Mouse (Mus musculus) layer of hippocampus, adult 11-12 months (tissue): ENCODE results near the gene Gm21969.

Experiments used
- DNase-seq: peaks from one replicate; pipeline ENCODE4 v3.0.0; 2022; ENCODE audit warnings: low spot score

Gene Gm21969

GRCm38 (mm10) chr4:139587370-139587769, 15.6 kb upstream of the Gm21969 start:
- no peak for DNase-seq

DNA sequence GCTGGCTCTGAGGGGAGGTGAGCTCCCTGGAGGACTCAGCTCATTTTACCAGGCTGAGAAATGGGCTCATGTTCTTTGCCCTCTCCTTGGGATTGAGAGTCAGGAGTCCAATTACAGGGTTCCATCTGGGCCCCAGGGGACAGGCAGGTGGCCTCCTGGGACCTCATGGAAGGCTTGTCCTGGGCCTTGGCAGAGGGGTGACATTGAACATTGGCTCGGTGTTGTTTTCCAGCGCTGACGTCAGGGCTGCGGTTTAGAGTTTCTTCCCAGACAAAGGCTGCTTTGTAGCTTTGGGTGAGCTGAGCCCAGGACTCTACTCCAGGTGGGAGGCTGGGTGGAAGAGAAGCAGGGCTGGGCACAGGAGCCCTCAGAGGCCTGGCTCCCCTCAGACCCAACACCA, 15.2 kb upstream of the Gm21969 start:
- DNase-seq: no peak

DNA sequence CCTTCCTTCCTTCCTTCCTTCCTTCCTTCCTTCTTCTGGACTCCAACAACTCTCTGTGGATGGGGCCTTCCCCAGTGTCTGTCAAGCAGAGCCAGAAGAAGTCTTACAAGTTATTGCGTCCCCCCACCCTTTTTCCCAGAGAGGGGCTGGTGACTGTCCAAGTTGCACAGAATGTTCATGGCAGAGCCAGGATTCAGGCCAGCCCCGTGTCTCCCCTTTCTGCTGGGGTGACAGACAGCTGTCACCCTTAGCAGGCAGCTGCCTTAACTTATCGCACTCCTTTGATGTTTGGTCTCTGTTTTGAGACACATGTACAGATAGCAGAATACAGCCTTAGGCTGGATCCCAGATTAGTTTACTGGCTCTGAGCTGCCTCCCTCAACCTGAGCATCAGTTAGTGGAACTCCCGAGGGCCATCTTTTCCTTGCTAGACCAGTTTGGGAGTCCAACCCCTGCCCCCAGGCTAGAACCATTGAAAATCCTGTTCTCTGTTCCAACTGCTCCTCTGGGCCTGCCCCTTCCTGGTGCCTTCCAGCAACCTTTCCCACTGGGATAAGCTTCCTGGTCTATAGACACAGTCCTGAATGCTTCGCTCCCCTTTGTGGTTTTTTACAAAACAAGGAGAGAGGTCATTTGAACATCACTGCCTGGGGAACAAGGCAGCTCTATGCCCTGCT, 13.5 kb upstream of the Gm21969 start:
- DNase-seq: no peak

GRCm38 (mm10) chr4:139590446-139590845, 12.5 kb upstream of the Gm21969 start:
- no peak for DNase-seq

DNA sequence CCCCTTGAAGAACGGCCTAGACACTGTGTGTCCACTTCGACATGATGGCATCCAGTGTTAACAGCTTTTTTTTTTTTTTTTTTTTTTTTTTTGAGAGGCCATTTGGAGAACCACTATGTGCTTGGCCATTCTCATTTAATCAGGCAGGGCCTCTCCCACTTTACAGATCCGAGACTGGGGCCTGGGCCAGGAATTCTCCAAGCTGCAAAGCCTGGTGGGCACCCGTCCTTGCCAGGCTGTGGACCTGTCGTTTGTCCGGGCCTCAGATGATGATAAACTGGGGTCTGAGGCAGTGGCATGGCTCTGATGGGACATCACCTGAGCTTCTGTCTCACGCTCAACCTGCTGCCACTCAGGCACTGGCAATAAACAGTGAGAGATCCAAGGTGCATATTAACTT, 10.1 kb upstream of the Gm21969 start:
- no peak for DNase-seq

DNA sequence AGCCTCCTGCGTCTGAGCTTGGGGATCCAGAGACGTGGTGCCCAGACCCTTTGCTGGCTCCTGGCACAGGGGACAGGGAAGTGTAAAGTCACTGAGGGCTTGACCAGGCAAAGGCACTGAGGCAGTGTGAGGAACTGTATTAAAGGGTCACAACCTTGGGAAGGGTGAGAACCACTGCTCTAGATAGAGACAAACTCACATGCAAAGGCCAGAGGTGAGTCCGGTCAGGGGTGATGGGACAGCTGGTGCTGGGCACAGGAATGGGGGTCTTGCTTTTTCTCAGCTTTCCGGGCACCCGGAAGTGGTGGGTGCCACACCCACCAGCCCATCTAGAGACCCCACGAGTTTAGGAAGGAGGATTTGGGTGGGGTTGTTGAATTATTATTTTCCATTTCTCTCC, 9.6 kb upstream of the Gm21969 start:
- DNase-seq: no peak

DNA sequence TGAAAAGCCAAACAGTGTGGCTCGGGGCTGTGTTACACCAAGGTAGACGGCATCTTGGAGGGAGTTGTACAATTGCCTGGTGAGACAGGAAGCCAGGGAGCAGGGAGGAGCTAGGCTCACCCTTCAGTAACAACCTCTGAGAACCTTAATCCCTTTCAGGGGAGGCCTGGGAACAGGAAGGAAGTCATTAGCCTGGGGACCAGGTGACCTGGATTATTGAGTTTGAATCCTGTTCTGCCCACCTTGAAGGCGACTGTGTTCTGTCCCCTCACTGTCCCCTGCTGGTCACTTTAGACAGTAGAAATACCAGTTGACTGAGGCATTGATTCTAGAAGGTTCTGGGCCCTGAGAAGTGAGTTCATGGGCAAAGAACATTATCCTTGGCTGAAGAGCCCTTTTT, 8.9 kb upstream of the Gm21969 start:
- DNase-seq: no peak

- DNase-seq: no peak
Observed at GRCm38 (mm10) chr4:139596715-139597114, 6.3 kb upstream of the Gm21969 start.

- DNase-seq: no peak
Observed at GRCm38 (mm10) chr4:139597286-139598284, 5.4 kb upstream of the Gm21969 start.

DNA sequence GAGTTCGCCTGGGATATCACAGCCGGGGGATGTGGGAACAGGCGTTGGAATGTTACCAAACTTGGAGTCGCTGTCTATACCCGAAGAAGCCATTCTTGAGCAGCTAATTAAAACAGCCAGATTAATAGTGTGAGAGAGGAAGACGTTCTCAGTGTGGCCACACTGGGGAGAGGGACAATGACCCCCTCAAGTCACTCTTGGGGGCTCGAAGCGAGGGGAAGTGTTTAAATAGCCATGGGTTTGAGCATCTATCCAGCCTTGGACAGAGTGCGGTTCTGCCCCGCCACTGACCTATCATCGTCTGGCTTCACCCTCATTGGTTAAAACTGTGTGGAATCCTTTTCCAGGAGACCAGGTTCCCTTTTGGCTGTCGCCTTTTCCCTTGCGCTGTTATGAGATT, 4.6 kb upstream of the Gm21969 start:
- DNase-seq: no peak

GRCm38 (mm10) chr4:139598950-139599518, 4.0 kb upstream of the Gm21969 start:
- DNase-seq: peak; percentile 77

DNA sequence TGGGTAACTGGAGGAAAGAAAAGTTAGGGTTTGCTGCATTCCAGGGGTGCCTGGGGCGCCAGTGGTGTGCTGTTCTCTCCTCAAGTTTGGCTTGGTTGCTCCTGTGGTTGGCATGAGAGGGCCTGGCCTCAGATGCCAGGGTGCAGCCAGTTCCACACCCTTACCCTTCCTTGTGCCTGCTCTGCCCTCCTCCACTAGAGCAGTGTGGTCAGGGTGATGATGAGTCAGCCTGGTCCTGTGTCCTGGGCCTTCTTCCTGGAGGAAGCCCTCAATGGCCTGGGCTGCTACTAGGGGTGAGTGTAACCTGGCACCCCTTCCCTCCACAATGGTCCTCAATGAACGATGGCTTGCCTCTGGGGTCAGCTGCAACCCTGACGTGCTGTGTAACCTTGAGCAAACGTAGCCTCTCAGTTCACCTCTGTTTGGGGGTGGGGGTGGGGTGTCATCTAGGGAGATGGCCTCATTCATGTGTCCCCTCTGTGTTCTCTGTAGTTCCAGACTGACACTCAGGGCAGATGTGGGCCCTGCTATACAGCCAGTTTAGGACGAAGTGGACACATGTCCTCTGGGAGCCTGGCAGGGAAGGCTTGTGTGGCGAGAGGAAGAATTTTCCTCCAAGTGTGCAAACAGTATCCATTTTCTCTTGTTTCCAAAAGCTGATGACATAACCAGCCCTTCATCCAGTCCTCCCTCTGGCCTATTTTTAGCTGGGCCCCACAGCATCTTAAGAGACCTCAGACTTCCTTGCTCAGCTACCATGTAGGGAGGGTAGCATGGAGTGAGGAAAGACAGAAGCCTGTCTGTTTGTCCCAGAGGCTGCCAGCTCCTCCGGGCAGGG, 1.2 kb upstream of the Gm21969 start:
- no peak for DNase-seq

DNA sequence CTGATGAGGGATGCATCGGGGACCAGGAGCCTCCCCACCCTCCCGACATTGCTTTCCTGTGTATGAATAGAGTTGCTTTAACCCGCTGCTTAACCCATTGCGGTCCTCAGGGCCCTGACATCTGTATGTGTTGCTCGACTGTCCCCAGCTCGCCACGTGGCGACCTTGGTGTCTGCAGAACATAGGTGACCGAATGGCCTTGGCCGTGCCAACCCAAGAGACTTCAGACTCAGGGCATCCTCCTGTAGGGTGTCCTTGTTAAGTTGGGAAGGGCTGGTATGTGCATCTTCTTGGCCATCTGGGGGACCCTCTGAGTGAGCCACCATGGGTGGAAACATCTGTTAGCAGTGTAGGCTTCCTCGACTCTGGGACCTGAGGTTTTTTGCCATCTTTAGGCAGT, 2.2 kb downstream of the Gm21969 start:
- DNase-seq: no peak

- no peak for DNase-seq
Observed at GRCm38 (mm10) chr4:139606732-139607131, 3.7 kb downstream of the Gm21969 start.

DNA sequence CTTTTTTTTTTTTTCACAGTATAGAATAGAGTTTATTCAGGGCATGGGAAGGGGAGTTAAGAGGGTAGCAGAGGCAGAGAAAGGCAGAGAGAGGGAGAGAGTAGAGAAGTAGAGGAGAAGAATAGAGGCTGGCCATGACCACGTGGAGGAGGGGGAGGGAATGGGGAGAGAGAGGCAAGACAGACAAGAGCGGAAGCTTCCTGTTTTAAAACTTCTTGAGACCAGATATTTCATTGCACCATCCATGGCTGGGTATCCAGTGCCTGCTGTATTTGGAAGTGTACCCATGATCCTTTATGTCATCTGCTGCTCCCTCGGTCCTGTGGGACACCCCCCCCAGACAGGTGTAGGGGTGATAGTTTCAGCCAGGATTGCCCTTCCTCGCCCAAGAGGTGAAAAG, 6.0 kb downstream of the Gm21969 start:
- DNase-seq: no peak

DNA sequence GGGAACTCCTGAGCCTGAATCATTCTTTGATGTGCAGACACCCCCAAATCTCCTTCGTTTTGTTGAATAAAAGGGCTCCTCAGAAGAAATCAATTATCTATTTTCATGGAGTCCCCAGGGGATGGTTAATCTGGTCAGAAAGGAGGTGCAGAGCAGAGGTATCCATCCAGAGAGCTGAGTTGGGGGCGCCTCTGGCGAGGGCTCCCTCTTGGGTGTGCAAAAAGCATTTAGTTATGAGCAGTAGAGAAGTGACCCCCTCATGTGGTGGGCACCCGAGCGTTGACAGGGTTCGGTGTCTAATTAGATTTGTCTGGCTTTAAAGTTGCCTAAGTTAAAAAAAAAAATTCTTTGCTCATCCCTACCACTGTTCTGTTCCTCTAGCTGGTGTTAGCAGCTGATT, 8.0 kb downstream of the Gm21969 start:
- DNase-seq: no peak

DNA sequence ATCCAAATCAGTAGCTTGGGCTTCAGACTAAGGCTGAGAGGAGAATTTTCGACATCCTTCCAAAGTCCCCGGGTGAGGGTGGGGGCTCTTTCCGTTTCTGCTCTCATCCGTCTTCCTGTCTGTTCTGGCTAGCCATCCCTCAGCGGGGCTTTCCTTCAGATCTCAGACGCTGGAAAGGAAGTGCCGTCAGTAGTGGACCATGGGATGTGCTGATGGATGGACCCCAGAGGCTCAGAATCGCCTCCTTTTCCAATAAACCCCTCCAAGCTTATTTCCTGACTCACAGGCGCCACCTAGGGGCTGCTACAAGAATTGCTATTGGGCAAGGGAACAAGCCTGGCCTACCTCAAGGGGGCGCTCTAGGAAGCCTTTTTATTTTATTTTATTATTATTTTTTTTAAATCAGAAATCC, 8.6 kb downstream of the Gm21969 start:
- DNase-seq: peak; percentile 78

- DNase-seq: no peak
Observed at GRCm38 (mm10) chr4:139614524-139615260, 11.7 kb downstream of the Gm21969 start.

- no peak for DNase-seq
Observed at GRCm38 (mm10) chr4:139616276-139617000, 13.5 kb downstream of the Gm21969 start.

DNA sequence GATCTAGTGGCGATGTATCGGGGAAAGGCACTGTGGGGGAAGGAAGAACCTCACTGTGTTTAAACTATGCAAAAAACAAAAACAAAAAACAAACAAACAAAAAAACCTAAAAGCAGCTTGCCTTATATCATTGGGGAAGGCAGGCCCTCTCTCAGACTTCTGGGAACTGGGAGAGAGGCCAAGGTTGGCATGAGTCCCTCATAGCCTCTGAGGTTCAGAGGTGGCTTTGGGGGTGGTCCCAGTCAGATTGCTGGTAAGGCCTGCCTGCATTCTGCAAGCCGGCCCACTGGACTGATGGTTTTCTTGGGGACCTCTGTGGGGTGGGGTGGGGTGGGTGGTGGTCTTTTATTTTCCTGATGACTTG, 14.0 kb downstream of the Gm21969 start:
- DNase-seq: no peak

- DNase-seq: no peak
Observed at GRCm38 (mm10) chr4:139619765-139620164, 16.8 kb downstream of the Gm21969 start.
